Mouse (Mus musculus): ENCODE data around the gene Pik3r1.

DNA sequence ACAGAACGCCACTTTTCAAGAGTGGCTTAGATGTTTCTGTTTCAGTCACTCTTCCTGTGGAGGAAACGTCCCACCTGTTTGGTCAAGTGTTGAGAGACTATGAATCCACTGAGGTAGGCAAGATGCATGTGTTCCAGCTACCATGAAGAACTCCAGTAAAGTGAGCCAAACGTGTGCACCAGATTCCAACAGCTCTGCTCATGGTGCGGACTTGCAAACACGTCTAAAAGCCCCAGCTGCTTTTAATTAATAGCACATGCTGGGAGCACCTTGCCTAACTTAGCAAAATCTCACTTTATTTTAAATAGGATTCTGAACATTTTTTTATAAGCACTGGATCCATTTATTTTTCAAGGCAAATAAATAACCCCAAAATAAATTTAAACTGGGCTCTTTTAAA, 40.2 kb downstream of the Pik3r1 start:
- TF ChIP-seq ZNF384 (IDR thresholded peaks at IDR 0.05; ENCODE audit: low read depth, low read length) (no peak), CHD2 (IDR thresholded peaks at IDR 0.05; ENCODE audit: low read depth, low read length) (no peak), HCFC1 (IDR thresholded peaks at IDR 0.05; ENCODE audit: borderline replicate concordance, insufficient read depth, low read length) (no peak)

All from ES-E14 (cell line).